Mouse (Mus musculus): ENCODE measurements around the gene Flvcr1. TPM values are rescaled to one million over a fixed set of nuclear protein-coding genes. Genes with fewer than 3 reads are reported as not detected.

The Flvcr1 gene
- total and polyA plus RNA-seq, 3 experiments = 37.5 to 86.8 (median 47.9) TPM

GRCm38 (mm10) chr1:190964992-190965780 is 60.8 kb downstream of the Flvcr1 start:
- TF ChIP-seq NELFE (IDR thresholded peaks at IDR 0.05; ENCODE audit: low read depth, low read length) = no peak
- no peak for TF ChIP-seq MYC (IDR thresholded peaks at IDR 0.05; ENCODE audit: low read depth, low read length)
- no peak for TF ChIP-seq NRF1 (IDR thresholded peaks at IDR 0.05; ENCODE audit: low read depth, low read length)
- no peak for TF ChIP-seq MAFK (IDR thresholded peaks at IDR 0.05; ENCODE audit: insufficient replicate concordance, low read length)
- no peak for TF ChIP-seq CHD1 (IDR thresholded peaks at IDR 0.05; ENCODE audit: low read depth, low read length)
- no peak for TF ChIP-seq JUND (conservative IDR thresholded peaks at IDR 0.05; ENCODE audit: low read depth, low read length)
- TF ChIP-seq ZC3H11A (IDR thresholded peaks at IDR 0.05; ENCODE audit: low read depth, low read length) = no peak
- TF ChIP-seq MAZ (IDR thresholded peaks at IDR 0.05; ENCODE audit: low read depth, low read length) = no peak
- no peak for TF ChIP-seq USF2 (conservative IDR thresholded peaks at IDR 0.05; ENCODE audit: low read depth, low read length)
- no peak for TF ChIP-seq USF1 (IDR thresholded peaks at IDR 0.05; ENCODE audit: low read depth, low read length)
- H3K4me2 ChIP-seq (ENCODE audit: insufficient read depth, low read depth, poor library complexity, severe bottlenecking) = no peak overlapping the region

DNA sequence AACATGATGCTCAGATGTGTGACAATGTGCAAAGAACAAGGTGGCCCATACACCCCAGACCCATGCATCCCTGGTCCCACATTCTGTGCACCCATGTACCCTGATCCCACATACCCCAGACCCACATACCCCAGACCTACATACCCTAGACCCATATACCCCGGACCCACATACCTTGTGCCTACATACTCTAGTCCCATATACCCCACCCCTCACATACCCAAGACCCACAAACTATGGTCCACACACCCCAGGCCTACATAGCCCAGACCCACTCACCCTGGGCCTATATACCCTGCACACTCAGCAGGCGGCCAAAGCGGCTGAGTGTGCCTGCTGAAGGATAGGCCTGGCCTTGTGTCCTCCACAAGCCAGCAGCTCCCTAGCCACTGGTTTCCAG is 63.2 kb downstream of the Flvcr1 start:
- TF ChIP-seq PAX5 (IDR thresholded peaks at IDR 0.05; ENCODE audit: low read length) (no peak), POLR2AphosphoS2 (IDR thresholded peaks at IDR 0.05; ENCODE audit: low read depth, low read length) (no peak), TCF12 (IDR thresholded peaks at IDR 0.05; ENCODE audit: low read depth, low read length) (no peak), ZNF384 (IDR thresholded peaks at IDR 0.05; ENCODE audit: low read depth, low read length) (no peak), E2F4 (IDR thresholded peaks at IDR 0.05; ENCODE audit: insufficient replicate concordance, low read depth, low read length) (no peak), MEF2A (IDR thresholded peaks at IDR 0.05; ENCODE audit: borderline replicate concordance, low read depth, low read length) (no peak), CHD1 (IDR thresholded peaks at IDR 0.05; ENCODE audit: low read depth, low read length) (no peak), ELF1 (IDR thresholded peaks at IDR 0.05; ENCODE audit: low read depth, low read length) (no peak), ZC3H11A (IDR thresholded peaks at IDR 0.05; ENCODE audit: low read depth, low read length) (no peak)

More at GRCm38 (mm10) chr1:190964992-190965780, 60.8 kb downstream of the Flvcr1 start:
- Histone ChIP-seq H3K36me3 (replicated peaks in 1 of 2; ENCODE audit: control insufficient read depth in 1 of 2, insufficient read depth in 1 of 2, low read length in 1 of 2) (no peaks in the 10 kb centered on the region), H3K9me3 (replicated peaks; ENCODE audit: low read length) (no peaks in the 10 kb centered on the region), H3K4me1 (ENCODE audit: control insufficient read depth in 1 of 2, insufficient read depth in 2 of 2) (peaks cover 0 to 8% of the 10 kb centered on the region in 2 experiments; a peak in 2 of 4 replicates), H3K27ac (ENCODE audit: insufficient read depth, low read depth) (no peak overlapping the region), H3K4me3 (replicated peaks in 1 of 3; ENCODE audit: low read depth in 2 of 3, low read length in 2 of 3, poor library complexity in 1 of 3) (no peak overlapping the region), H3K79me2 (replicated peaks; ENCODE audit: control insufficient read depth, extremely low read depth, insufficient read depth, poor library complexity, severe bottlenecking) (no peaks in the 10 kb centered on the region), H3K27me3 (replicated peaks) (peaks cover 1% of the 10 kb centered on the region), H3K9ac (ENCODE audit: insufficient read depth, low read depth) (no peak overlapping the region)
- in situ Hi-C loops (cut with MboI; ENCODE audit: low pct_ligation_motif_present, low pct_unique_long_range_greater_than_20kb, low sequenced_read_pairs) (no loop called here), dilution Hi-C loops (cut with MboI; ENCODE audit: extremely low pct_ligation_motif_present, extremely low pct_unique_long_range_greater_than_20kb, low sequenced_read_pairs) (no loop called here)
- no peak for DNase-seq (ENCODE audit: extremely low read depth)

More for the DNA sequence above, 63.2 kb downstream of the Flvcr1 start:
- H3K27me3 ChIP-seq (replicated peaks) = peaks cover 1% of the 10 kb centered on the region
- no peak overlapping the region for H3K4me2 ChIP-seq (ENCODE audit: insufficient read depth, low read depth, poor library complexity, severe bottlenecking)
- peaks cover 0 to 3% of the 10 kb centered on the region in 2 experiments; a peak in 1 of 4 replicates for H3K4me1 ChIP-seq (ENCODE audit: control insufficient read depth in 1 of 2, insufficient read depth in 2 of 2)
- no peaks in the 10 kb centered on the region for H3K36me3 ChIP-seq (replicated peaks in 1 of 2; ENCODE audit: control insufficient read depth in 1 of 2, insufficient read depth in 1 of 2, low read length in 1 of 2)
- no peak overlapping the region for H3K4me3 ChIP-seq (replicated peaks in 1 of 3; ENCODE audit: low read depth in 2 of 3, low read length in 2 of 3, poor library complexity in 1 of 3)
- H3K79me2 ChIP-seq (replicated peaks; ENCODE audit: control insufficient read depth, extremely low read depth, insufficient read depth, poor library complexity, severe bottlenecking) = no peaks in the 10 kb centered on the region
- in situ Hi-C loops (cut with MboI; ENCODE audit: low pct_ligation_motif_present, low pct_unique_long_range_greater_than_20kb, low sequenced_read_pairs) = no loop called here
- DNase-seq (ENCODE audit: extremely low read depth) = no peak
- H3K27ac ChIP-seq (ENCODE audit: insufficient read depth, low read depth) = no peak overlapping the region
- no peak overlapping the region for H3K9ac ChIP-seq (ENCODE audit: insufficient read depth, low read depth)
- dilution Hi-C loops (cut with MboI; ENCODE audit: extremely low pct_ligation_motif_present, extremely low pct_unique_long_range_greater_than_20kb, low sequenced_read_pairs) = no loop called here
- H3K9me3 ChIP-seq (replicated peaks; ENCODE audit: low read length) = no peaks in the 10 kb centered on the region
